11 mouse cellular contexts compared by ENCODE assay signal in the genomic region with DNA sequence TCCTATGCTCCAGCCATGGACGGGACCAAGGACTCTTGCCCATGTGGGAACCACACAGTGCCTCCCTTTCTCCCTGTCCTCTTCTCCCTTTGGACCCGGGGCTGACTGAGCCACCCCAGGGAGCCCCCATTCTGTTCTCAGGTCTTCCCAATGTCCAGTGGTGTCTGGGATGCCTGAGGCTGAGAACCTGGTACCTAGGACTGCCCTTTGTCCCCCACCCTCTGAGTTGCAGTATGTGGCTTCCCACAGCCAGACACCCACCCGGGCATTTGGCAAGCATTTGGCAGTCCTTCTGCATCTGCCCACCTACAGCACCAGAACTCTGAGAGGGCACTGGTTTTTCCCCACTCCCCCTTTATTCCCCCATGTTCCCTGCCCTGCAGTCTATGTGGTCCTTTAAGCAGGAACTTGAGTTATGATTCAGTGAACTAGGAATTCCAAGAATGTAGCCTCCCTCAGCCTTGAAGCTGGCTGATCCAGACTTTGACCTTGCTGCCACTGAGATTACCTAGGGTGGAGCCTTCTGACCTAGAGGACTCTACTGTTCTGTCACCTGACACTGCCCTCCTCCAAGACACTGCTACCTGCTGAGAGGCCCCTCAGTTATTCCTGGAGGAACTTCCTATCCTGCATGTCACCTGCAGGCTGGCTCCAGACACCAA.
A peak's percentile ranks its signal among the peaks of the same experiment; 100 is the strongest.
DNase-seq lines count a peak whose midpoint lies in the region; ATAC-seq and TF ChIP-seq lines count a peak whose summit lies in the region.
"Had no signal": no experiment of that assay in that cellular context is flagged by ENCODE, and none has a peak within 500 bp of the region (broad histone marks: within the 10 kb centered on the region; RNA-seq: fewer than 3 reads in every experiment).

No protein-coding gene starts in this region.

- no peak overlapping the region for H3K4me3 ChIP-seq in heart, embryonic 15.5 days
- peak overlapping the region in 1 of 2 experiments; percentile 31; a peak in 2 of 4 replicates for H3K4me3 ChIP-seq in ES-E14 (ENCODE audit: insufficient read depth in 1 of 2, low read depth in 1 of 2, low read length in 2 of 2, poor library complexity in 1 of 2, severe bottlenecking in 1 of 2)
- H3K4me3 ChIP-seq in intestine, embryonic 15.5 days (replicated peaks) = no peak overlapping the region
- H3K4me3 ChIP-seq: embryonic facial prominence, embryonic 12.5 days; heart, embryonic 13.5 days had no signal

- in situ Hi-C loops in ES-E14 (cut with MboI; ENCODE audit: low sequenced_read_pairs in 2 of 2, unreplicated experiment in 2 of 2) = no loop called here

- peak; percentile 14; the same call in 1 of the 2 replicates for ATAC-seq in heart, embryonic 15.5 days (replicated peaks; ENCODE audit: insufficient number of reproducible peaks, insufficient read depth, low FRiP score, low read depth)
- peak; percentile 96 for ATAC-seq in intestine, embryonic 15.5 days
- ATAC-seq in activated CD4-positive, CD25-positive, alpha-beta regulatory T cell, adult 4 months = no peak

- H3K27me3 ChIP-seq in heart, embryonic 15.5 days = no peaks in the 10 kb centered on the region
- no peaks in the 10 kb centered on the region for H3K27me3 ChIP-seq in intestine, embryonic 15.5 days (replicated peaks)
- H3K27me3 ChIP-seq: embryonic facial prominence, embryonic 12.5 days; heart, embryonic 13.5 days had no signal

- H3K36me3 ChIP-seq in heart, embryonic 15.5 days = no peaks in the 10 kb centered on the region
- peaks cover 2% of the 10 kb centered on the region; the same call in 1 of the 2 replicates for H3K36me3 ChIP-seq in ES-E14 (ENCODE audit: control insufficient read depth, insufficient read depth, low read length, poor library complexity, severe bottlenecking)
- no peaks in the 10 kb centered on the region for H3K36me3 ChIP-seq in intestine, embryonic 15.5 days
- H3K36me3 ChIP-seq: embryonic facial prominence, embryonic 12.5 days; heart, embryonic 13.5 days had no signal

- no peak overlapping the region for H3K27ac ChIP-seq in heart, embryonic 15.5 days
- H3K27ac ChIP-seq in ES-E14 (ENCODE audit: insufficient read depth, low read depth, low read length, poor library complexity, severe bottlenecking) = peak overlapping the region; percentile 91
- H3K27ac ChIP-seq in intestine, embryonic 15.5 days = no peak overlapping the region
- H3K27ac ChIP-seq: embryonic facial prominence, embryonic 12.5 days; heart, embryonic 13.5 days; liver, embryonic 14.5 days had no signal

- WGBS in heart, embryonic 15.5 days = 68% methylated on average over 3 of the region's 3 CpGs
- WGBS in intestine, embryonic 15.5 days = 89% methylated on average over 3 of the region's 3 CpGs

- H3K4me2 ChIP-seq in heart, embryonic 15.5 days = no peak overlapping the region
- no peak overlapping the region for H3K4me2 ChIP-seq in intestine, embryonic 15.5 days (replicated peaks)
- H3K4me2 ChIP-seq: embryonic facial prominence, embryonic 12.5 days; heart, embryonic 13.5 days had no signal

- H3K9me3 ChIP-seq in heart, embryonic 15.5 days (replicated peaks) = no peaks in the 10 kb centered on the region
- H3K9me3 ChIP-seq in ES-E14 (ENCODE audit: control insufficient read depth, insufficient read depth, low read depth, low read length) = no peaks in the 10 kb centered on the region
- no peaks in the 10 kb centered on the region for H3K9me3 ChIP-seq in intestine, embryonic 15.5 days
- H3K9me3 ChIP-seq: embryonic facial prominence, embryonic 12.5 days; heart, embryonic 13.5 days had no signal

- H3K9ac ChIP-seq in heart, embryonic 15.5 days = no peak overlapping the region
- H3K9ac ChIP-seq in ES-E14 (ENCODE audit: insufficient read depth, low read depth, low read length, poor library complexity, severe bottlenecking) = no peak overlapping the region
- H3K9ac ChIP-seq in intestine, embryonic 15.5 days = no peak overlapping the region
- H3K9ac ChIP-seq: embryonic facial prominence, embryonic 12.5 days; heart, embryonic 13.5 days; liver, embryonic 14.5 days had no signal

- DNase-seq in heart, adult 11 months = no peak
- DNase-seq in ES-E14 (ENCODE audit: low read depth, low spot score) (peak; percentile 63), adipocyte (ENCODE audit: low spot score) (no peak)
- peak; percentile 64 to 78 for DNase-seq in kidney, postnatal 36 days
- no peak for DNase-seq in right cerebral cortex, adult 18-20 months

- H3K4me1 ChIP-seq in heart, embryonic 15.5 days (replicated peaks) = no peaks in the 10 kb centered on the region
- H3K4me1 ChIP-seq in ES-E14 (ENCODE audit: control insufficient read depth in 2 of 2, insufficient read depth in 2 of 2, low read length in 2 of 2, poor library complexity in 1 of 2) = peaks cover 8 to 9% of the 10 kb centered on the region in 2 experiments; a peak in 3 of 4 replicates
- H3K4me1 ChIP-seq in intestine, embryonic 15.5 days (replicated peaks) = no peaks in the 10 kb centered on the region
- H3K4me1 ChIP-seq: embryonic facial prominence, embryonic 12.5 days had no signal

TF ChIP-seq in ES-E14, 5 proteins besides CTCF, POLR2A, EP300 and RAD21:
- TF ChIP-seq MAFK (IDR thresholded peaks at IDR 0.05; ENCODE audit: insufficient read depth, low read depth, low read length) (no peak), ZC3H11A (IDR thresholded peaks at IDR 0.05; ENCODE audit: borderline replicate concordance, low read depth, low read length) (no peak), CHD2 (IDR thresholded peaks at IDR 0.05; ENCODE audit: low read depth, low read length) (no peak), ZNF384 (IDR thresholded peaks at IDR 0.05; ENCODE audit: low read depth, low read length) (no peak), HCFC1 (IDR thresholded peaks at IDR 0.05; ENCODE audit: borderline replicate concordance, insufficient read depth, low read length) (no peak)

Comparison
In these comparisons a context has a peak if more than half of its experiments do, and no peak if none do; other contexts are left out.
1. DNase-seq: peak in ES-E14 (single experiment) and kidney, postnatal 36 days (2 of 2); none in heart, adult 11 months (single experiment), adipocyte (single experiment) and right cerebral cortex, adult 18-20 months (single experiment).